In the genomic region with DNA sequence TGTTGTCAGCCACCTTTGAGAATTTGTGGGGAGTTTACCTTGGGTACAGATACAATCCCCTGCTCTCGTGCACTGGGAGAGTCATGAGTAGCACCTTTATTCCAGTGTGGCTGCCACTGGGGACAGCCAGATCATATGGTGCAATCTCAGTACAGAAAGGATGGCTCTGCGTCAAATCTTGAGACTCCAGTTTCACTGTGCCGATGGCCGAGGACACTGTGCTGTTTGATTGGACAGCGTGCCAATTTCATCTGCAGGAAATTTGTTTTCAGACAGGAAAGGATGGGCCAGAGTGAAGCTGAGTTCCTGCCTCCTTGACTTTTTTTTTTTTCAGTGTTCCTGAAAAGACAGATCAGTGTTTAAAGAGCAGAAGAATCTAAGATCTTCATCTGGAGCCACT, we compare ENCODE assay signal across 16 mouse cellular contexts. TPM values are rescaled to one million over a fixed set of nuclear protein-coding genes. Genes with fewer than 3 reads are reported as not detected.
DNase-seq lines count a peak whose midpoint lies in the region; ATAC-seq and TF ChIP-seq lines count a peak whose summit lies in the region.
"Had no signal": no experiment of that assay in that cellular context is flagged by ENCODE, and none has a peak within 500 bp of the region (broad histone marks: within the 10 kb centered on the region; RNA-seq: fewer than 3 reads in every experiment).

No protein-coding gene starts in this region.

- no peak for ATAC-seq in kidney, embryonic 16.5 days (ENCODE audit: low FRiP score, low TSS enrichment)
- ATAC-seq: forebrain, postnatal 0 days; midbrain, embryonic 16.5 days had no signal

- H3K4me3 ChIP-seq in kidney, embryonic 16.5 days (ENCODE audit: low read length) = no peak overlapping the region
- no peak overlapping the region for H3K4me3 ChIP-seq in testis, adult 2 months (ENCODE audit: control insufficient read depth, low read depth, low read length)
- H3K4me3 ChIP-seq: embryonic facial prominence, embryonic 13.5 days; hindbrain, embryonic 12.5 days had no signal

- H3K4me2 ChIP-seq in kidney, embryonic 16.5 days (replicated peaks; ENCODE audit: low read depth, low read length) = no peak overlapping the region
- H3K4me2 ChIP-seq: embryonic facial prominence, embryonic 13.5 days; hindbrain, embryonic 12.5 days had no signal

- H3K4me1 ChIP-seq in kidney, embryonic 16.5 days (ENCODE audit: insufficient read depth, low read length) = no peaks in the 10 kb centered on the region
- peaks cover 3% of the 10 kb centered on the region for H3K4me1 ChIP-seq in testis, adult 2 months (ENCODE audit: control insufficient read depth, insufficient read depth, low read length)

- 69% methylated on average over 5 of the region's 5 CpGs for WGBS in kidney, embryonic 16.5 days

- no peak for TF ChIP-seq CTCF in testis, adult 2 months (IDR thresholded peaks at IDR 0.05; ENCODE audit: control insufficient read depth, insufficient read depth, insufficient replicate concordance, low read depth, low read length)

- H3K27me3 ChIP-seq in kidney, embryonic 16.5 days (ENCODE audit: insufficient read depth, low read length) = no peaks in the 10 kb centered on the region
- H3K27me3 ChIP-seq in testis, adult 2 months (ENCODE audit: control insufficient read depth, insufficient read depth, low read length) = no peaks in the 10 kb centered on the region
- H3K27me3 ChIP-seq: embryonic facial prominence, embryonic 13.5 days; hindbrain, embryonic 12.5 days had no signal

- H3K9ac ChIP-seq in kidney, embryonic 16.5 days (replicated peaks; ENCODE audit: low read length) = no peak overlapping the region
- H3K9ac ChIP-seq: embryonic facial prominence, embryonic 13.5 days; forebrain, postnatal 0 days; hindbrain, embryonic 12.5 days had no signal

- intact Hi-C loops in left cerebral cortex, postnatal 14 days (cut with DNase I) = no loop called here

- no peaks in the 10 kb centered on the region for H3K36me3 ChIP-seq in kidney, embryonic 16.5 days (ENCODE audit: insufficient read depth, low read length)
- no peaks in the 10 kb centered on the region for H3K36me3 ChIP-seq in testis, adult 2 months (ENCODE audit: control insufficient read depth, insufficient read depth, low read length)

- H3K27ac ChIP-seq in kidney, embryonic 16.5 days (ENCODE audit: low read length) = no peak overlapping the region
- peak overlapping the region; percentile 59 for H3K27ac ChIP-seq in testis, adult 2 months (ENCODE audit: control insufficient read depth, insufficient read depth, low read depth, low read length)
- H3K27ac ChIP-seq: embryonic facial prominence, embryonic 13.5 days; hindbrain, embryonic 12.5 days had no signal

- TF ChIP-seq POLR2A in testis, adult 2 months (IDR thresholded peaks at IDR 0.05; ENCODE audit: control insufficient read depth, low read depth, low read length) = no peak

- no peaks in the 10 kb centered on the region for H3K9me3 ChIP-seq in kidney, embryonic 16.5 days (ENCODE audit: low read length)
- H3K9me3 ChIP-seq: embryonic facial prominence, embryonic 13.5 days; hindbrain, embryonic 12.5 days had no signal

- DNase-seq in adrenal gland, postnatal 14 days = peak; percentile 39
- DNase-seq in adrenal gland, adult 18-20 months (ENCODE audit: low spot score in 2 of 2) = no peak
- DNase-seq in kidney, adult 9 months = peak; percentile 15
- no peak for DNase-seq in testis, postnatal 10 days (ENCODE audit: low spot score)
- no peak for DNase-seq in layer of hippocampus, postnatal 25 days (ENCODE audit: extremely low spot score in 1 of 2, low spot score in 1 of 2)
- DNase-seq in left cerebral cortex, postnatal 14 days (ENCODE audit: low spot score in 2 of 2) = no peak
- DNase-seq: forebrain, postnatal 0 days; gastrocnemius, postnatal 10 days; layer of hippocampus, postnatal 36 days; retina, postnatal 1 day; thymus, adult 2 months had no signal

RNA-seq across cellular contexts. Expression of a gene that starts 12.7 kb away (rescaled TPM):
- total RNA-seq in adrenal gland, postnatal 14 days (2021) = 18.7 and 23.0 TPM in 2 replicates
- 10 to 100 TPM; 33.2 to 54.3 TPM for total RNA-seq in adrenal gland, adult 18-20 months (2021)
- 38.3 and 39.8 TPM in 2 replicates for polyA plus RNA-seq in kidney, embryonic 16.5 days (2015; fragmentation: Nextera tagmentation; extraction: Ambion mirVana)
- 10.8 and 18.4 TPM in 2 replicates for polyA plus RNA-seq in testis, adult 2 months (2012; rRNA removed)
- total RNA-seq in layer of hippocampus, postnatal 25 days (2021) = 10 to 100 TPM; 72.5 to 74.5 TPM
- total RNA-seq in left cerebral cortex, postnatal 14 days (2021) = 10 to 100 TPM; 68.3 to 73.6 TPM

Comparison
In these comparisons a context has a peak if more than half of its experiments do, and no peak if none do; other contexts are left out.
1. DNase-seq: peak in adrenal gland, postnatal 14 days (single experiment) and kidney, adult 9 months (single experiment); none in adrenal gland, adult 18-20 months (0 of 2), testis, postnatal 10 days (single experiment), layer of hippocampus, postnatal 25 days (0 of 2) and left cerebral cortex, postnatal 14 days (0 of 2).